Mouse (Mus musculus) hindbrain, embryonic 11.5 days (tissue): ENCODE measurements around the gene Mrm1. TPM values are rescaled to one million over a fixed set of nuclear protein-coding genes. Genes with fewer than 3 reads are reported as not detected.
A peak's percentile ranks its signal among the peaks of the same experiment; 100 is the strongest.
"Not testable (repeated sequence)": the region's sequence is repeated elsewhere in the genome, so short reads cannot be mapped to it uniquely, and the experiment has no call there.

Experiments used
- ATAC-seq: fragments of 200-750 bp; cut with Nextera tagmentation; 2 replicates; pipeline ENCODE4 v1.8.0; 2017; ENCODE audit warnings: mild to moderate bottlenecking, moderate TSS enrichment, moderate library complexity; ENCODE audit not compliant: low FRiP score
- DNase-seq: peaks from one replicate; pipeline ENCODE4 v3.0.0-alpha.2; 2015; ENCODE audit warnings: low spot score
- H3K27ac ChIP-seq: fragments of 300-500 bp; sonication (generic); 2 replicates; pipeline ENCODE4 v1.5.1; 2014; ENCODE audit warnings: mild to moderate bottlenecking, low read depth, low read length
- H3K27me3 ChIP-seq: fragments of 300-500 bp; sonication (generic); 2 replicates; pipeline ENCODE4 v1.6.1; 2014; ENCODE audit warnings: mild to moderate bottlenecking, low read length, moderate library complexity, mixed read lengths; ENCODE audit not compliant: control insufficient read depth, insufficient read depth
- H3K36me3 ChIP-seq: fragments of 300-500 bp; sonication (generic); 2 replicates; pipeline ENCODE4 v1.6.1; 2014; ENCODE audit warnings: mild to moderate bottlenecking, low read length, moderate library complexity, mixed read lengths; ENCODE audit not compliant: control insufficient read depth, insufficient read depth
- H3K4me1 ChIP-seq: fragments of 300-500 bp; sonication (generic); replicated peaks from 2 replicates; pipeline ENCODE4 v1.6.1; 2014; ENCODE audit warnings: low read length, mixed read lengths; ENCODE audit not compliant: control insufficient read depth, insufficient read depth
- H3K4me2 ChIP-seq: fragments of 300-500 bp; sonication (generic); replicated peaks from 2 replicates; pipeline ENCODE4 v1.6.1; 2014; ENCODE audit warnings: mild to moderate bottlenecking, low read depth, low read length
- H3K4me3 ChIP-seq: fragments of 300-500 bp; sonication (generic); 2 replicates; pipeline ENCODE4 v1.5.1; 2014; ENCODE audit warnings: low read depth, low read length
- H3K9ac ChIP-seq: fragments of 300-500 bp; sonication (generic); 2 replicates; pipeline ENCODE4 v1.6.1; 2014; ENCODE audit warnings: low read depth, low read length
- H3K9me3 ChIP-seq: fragments of 300-500 bp; sonication (generic); 2 replicates; pipeline ENCODE4 v1.6.1; 2016; ENCODE audit warnings: low read length; ENCODE audit not compliant: control insufficient read depth
- WGBS: fragments of 180-500 bp; shearing (Covaris S2); extraction: QIAGEN DNeasy Blood & Tissue Kit; methylation state at CpG from one replicate; pipeline ENCODE4 v1.1.7; 2014; 5-methylcytosine and 5-hydroxymethylcytosine counted together
- polyA plus RNA-seq: library from polyadenylated mRNA; unstranded; fragments of >200 nt; fragmentation: Nextera tagmentation; extraction: Ambion mirVana; gene quantifications from 2 replicates; pipeline ENCODE4 v1.2.1, GENCODE M21; 2014

Gene Mrm1
- polyA plus RNA-seq, 1 experiment from 2014 or later: 13.3 TPM

DNA sequence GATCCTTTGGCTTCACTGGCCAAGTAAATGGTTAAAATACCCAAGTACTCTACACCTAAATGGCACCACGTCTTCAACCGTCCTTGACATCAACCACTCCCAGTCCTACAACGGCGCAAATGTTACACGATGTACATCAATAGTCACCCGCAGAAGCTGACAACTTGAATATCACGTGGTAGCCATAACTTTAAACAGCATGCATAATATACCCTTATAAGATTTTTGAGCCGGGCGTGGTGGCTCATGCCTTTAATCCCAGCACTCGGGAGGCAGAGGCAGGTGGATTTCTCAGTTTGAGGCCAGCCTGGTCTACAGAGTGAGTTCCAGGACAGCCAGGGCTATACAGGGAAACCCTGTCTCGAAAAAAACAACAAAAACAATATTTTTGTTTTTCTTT is 10.2 kb upstream of the Mrm1 start:
- H3K4me1 ChIP-seq, ATAC-seq, H3K9me3 ChIP-seq, H3K36me3 ChIP-seq, H3K27me3 ChIP-seq, DNase-seq: not testable (repeated sequence)
- Histone ChIP-seq H3K4me3 (peak overlapping the region; percentile 70), H3K27ac (0 out of 2 replicates have a peak overlapping the region, but pooled peaks have one; percentile 27), H3K4me2 (peak overlapping the region; percentile 97), H3K9ac (peak overlapping the region; percentile 71)
- WGBS: 81% methylated on average over 11 of the region's 11 CpGs

DNA sequence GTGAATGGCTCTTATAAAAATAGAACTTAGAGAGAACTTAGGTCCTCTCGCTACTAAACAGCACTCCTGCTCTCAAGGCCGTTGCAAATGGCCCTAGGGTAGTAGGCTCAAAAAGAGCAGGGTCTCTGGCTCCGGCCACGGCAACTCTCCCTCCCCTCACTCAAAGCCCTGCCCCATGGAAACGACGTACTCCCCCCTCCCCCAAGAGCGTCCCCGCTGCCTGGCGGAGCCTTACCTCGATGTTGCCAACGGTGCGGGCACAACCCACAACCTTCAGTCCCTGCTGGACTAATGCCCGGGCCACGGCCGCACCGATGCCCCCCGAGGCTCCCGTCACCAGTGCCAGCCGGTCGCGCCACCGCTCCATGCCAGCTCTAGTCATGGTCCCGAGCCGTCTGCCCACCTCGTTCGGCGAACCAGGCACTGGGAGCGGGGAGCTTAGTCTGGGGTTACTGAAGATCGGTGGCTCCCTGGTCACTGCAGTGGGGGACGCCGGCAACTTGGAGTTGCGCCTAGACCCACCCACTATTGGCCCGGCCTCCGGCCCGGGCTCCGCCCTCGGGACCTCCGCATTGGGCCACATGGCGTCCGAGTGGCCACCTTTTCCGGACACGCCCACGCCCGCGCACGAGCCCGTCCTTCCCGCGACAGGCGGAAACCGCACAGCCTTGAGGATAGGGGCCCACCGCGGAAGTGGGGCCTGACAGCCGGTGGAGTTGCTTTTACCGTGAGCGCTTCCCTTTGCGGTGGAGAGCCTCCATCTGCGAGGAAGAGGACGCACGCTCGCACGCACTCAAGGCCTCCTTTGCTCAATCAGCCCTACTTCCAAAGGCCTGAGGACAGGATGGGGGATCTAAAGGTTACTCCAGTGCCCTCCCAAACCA is 9.4 kb upstream of the Mrm1 start, which contains the start of gene Dhrs11:
TSS of gene Dhrs11 (minus strand) at position 479 of the 884 bp plus-strand sequence.
- under 1% methylated on average over 61 of the region's 62 CpGs for whole genome bisulfite sequencing
- Histone ChIP-seq H3K9ac (peak within 1 kb of the TSS; percentile 71), H3K27ac (0 out of 2 replicates have a peak within 1 kb of the TSS, but pooled peaks have one; percentile 27), H3K4me2 (peak within 1 kb of the TSS; percentile 97), H3K9me3 (no peaks in the 10 kb centered on the region), H3K4me3 (peak within 1 kb of the TSS; percentile 70), H3K27me3 (no peaks in the 10 kb centered on the region), H3K4me1 (0 out of 2 replicates have a peak, but pooled peaks cover 3% of the 10 kb centered on the region), H3K36me3 (no peaks in the 10 kb centered on the region)
- ATAC-seq (peak; percentile 93), DNase-seq (peak; percentile 85)

DNA sequence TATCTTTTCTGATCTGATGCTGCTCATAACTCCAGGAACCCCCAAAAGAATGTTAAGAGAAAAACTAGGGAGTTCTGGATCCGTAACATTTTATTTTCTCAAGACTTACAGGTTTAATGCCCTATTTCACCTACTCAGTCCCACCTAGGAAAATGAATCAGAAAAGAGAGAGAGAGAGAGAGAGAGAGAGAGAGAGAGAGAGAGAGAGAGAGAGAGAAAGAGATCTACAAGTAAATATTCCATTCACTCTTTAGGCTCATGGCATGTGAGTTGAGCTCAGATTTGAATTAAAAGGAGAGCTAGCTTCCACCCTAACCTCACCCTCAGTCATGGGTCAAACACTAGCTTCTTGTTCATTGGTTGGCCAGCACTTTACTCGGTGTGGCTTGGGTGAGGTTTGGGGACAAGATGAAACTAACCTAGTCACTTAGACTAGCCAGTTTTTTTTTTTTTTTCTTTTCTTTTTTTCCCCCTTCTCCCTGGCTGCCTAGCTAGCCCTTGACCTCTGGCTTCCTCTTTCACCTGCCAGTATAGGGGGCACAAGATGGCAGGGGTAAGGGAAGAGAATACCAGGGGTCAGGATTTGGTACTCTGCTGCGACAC is 8.7 kb upstream of the Mrm1 start:
- no peaks in the 10 kb centered on the region for H3K36me3 ChIP-seq
- peak overlapping the region; percentile 97 for H3K4me2 ChIP-seq
- H3K9ac ChIP-seq: peak overlapping the region; percentile 71; the same call in 1 of the 2 replicates
- no peak overlapping the region for H3K27ac ChIP-seq
- 0 out of 2 replicates have a peak, but pooled peaks cover 3% of the 10 kb centered on the region for H3K4me1 ChIP-seq
- H3K9me3 ChIP-seq: no peaks in the 10 kb centered on the region
- no peak for ATAC-seq
- peak overlapping the region; percentile 70 for H3K4me3 ChIP-seq
- WGBS: 42% methylated on average over 3 of the region's 3 CpGs
- H3K27me3 ChIP-seq: no peaks in the 10 kb centered on the region
- no peak for DNase-seq

DNA sequence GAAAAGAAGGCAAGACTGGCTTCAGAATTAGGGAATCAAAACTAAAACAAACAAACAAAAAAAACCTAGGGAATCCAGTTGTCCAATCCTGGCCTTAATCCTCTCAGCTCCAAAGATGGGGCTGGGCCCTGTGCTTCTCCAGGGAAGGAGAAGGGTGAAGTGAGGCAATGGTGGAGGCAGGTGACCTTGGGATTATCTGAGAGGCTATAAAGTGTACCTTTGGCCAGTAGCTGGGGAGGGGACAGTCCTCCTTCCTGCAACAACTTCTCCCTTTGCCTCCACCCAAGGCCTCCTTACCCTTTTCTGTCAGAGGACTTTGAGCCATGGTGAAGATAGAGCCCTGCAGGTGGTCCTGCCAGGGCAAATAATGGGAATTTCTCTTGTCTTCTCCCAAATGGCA is 8.2 kb upstream of the Mrm1 start:
- H3K9me3 ChIP-seq: no peaks in the 10 kb centered on the region
- H3K27me3 ChIP-seq: no peaks in the 10 kb centered on the region
- no peaks in the 10 kb centered on the region for H3K36me3 ChIP-seq
- H3K4me3 ChIP-seq: no peak overlapping the region
- H3K4me1 ChIP-seq: 0 out of 2 replicates have a peak, but pooled peaks cover 3% of the 10 kb centered on the region
- no peak overlapping the region for H3K27ac ChIP-seq
- no peak overlapping the region for H3K9ac ChIP-seq
- no peak overlapping the region for H3K4me2 ChIP-seq
- ATAC-seq (no peak), DNase-seq (no peak)

DNA sequence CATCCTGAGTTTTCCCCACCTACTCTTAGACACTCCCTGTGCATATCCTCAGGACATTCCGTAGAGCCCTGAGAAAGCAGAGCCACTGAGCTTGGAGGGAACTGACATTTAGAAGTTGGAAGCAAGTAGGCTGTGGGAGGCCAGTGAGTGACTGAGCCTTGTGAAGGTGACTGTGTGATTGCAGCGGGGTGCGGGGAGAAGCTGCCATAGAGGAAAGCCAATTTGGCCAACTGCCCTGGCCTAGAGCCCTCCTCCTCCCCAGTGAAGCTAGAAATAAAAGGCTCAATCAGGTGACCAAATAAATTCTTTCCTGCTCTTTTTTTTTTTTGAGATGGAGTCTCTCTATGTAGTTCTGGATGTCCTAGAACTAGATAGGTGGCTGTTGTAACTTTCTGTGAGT is 6.9 kb upstream of the Mrm1 start:
- Histone ChIP-seq H3K4me1 (0 out of 2 replicates have a peak, but pooled peaks cover 3% of the 10 kb centered on the region), H3K27ac (no peak overlapping the region), H3K27me3 (no peaks in the 10 kb centered on the region), H3K4me3 (no peak overlapping the region), H3K4me2 (no peak overlapping the region), H3K9ac (no peak overlapping the region), H3K9me3 (no peaks in the 10 kb centered on the region), H3K36me3 (no peaks in the 10 kb centered on the region)
- ATAC-seq (no peak), DNase-seq (no peak)
- 80% methylated on average over 3 of the region's 3 CpGs for WGBS

DNA sequence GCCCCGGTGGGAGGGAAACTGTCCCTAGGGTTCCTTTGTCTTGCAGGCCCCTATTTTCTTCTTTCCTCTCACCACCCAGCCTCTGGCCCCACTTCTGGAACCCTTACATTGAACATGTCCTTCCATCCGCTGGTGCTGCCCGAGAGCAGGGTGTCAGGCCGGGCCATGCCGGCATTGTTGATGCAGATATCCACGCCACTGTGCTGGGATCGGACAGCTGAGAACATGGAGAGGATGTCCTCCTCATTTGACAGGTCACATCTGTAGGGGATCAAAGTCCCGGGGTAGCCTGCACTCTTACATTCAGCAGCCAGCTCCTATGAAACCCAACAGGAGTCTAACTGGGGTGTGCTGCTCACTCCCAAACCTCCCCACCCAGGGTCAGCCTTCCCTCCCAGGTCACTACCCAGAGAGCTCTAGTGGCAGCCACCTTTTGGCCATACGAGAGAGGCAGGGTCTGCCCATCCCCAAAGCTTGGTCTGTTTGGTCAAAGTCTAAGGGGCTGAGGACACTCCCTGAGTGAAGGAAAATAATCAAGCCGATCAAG is 6.0 kb upstream of the Mrm1 start:
- Histone ChIP-seq H3K27ac (no peak overlapping the region), H3K36me3 (no peaks in the 10 kb centered on the region), H3K9ac (no peak overlapping the region), H3K9me3 (no peaks in the 10 kb centered on the region), H3K27me3 (no peaks in the 10 kb centered on the region), H3K4me2 (no peak overlapping the region), H3K4me1 (0 out of 2 replicates have a peak, but pooled peaks cover 3% of the 10 kb centered on the region), H3K4me3 (no peak overlapping the region)
- ATAC-seq: no peak
- 87% methylated on average over 10 of the region's 10 CpGs for WGBS
- no peak for DNase-seq

DNA sequence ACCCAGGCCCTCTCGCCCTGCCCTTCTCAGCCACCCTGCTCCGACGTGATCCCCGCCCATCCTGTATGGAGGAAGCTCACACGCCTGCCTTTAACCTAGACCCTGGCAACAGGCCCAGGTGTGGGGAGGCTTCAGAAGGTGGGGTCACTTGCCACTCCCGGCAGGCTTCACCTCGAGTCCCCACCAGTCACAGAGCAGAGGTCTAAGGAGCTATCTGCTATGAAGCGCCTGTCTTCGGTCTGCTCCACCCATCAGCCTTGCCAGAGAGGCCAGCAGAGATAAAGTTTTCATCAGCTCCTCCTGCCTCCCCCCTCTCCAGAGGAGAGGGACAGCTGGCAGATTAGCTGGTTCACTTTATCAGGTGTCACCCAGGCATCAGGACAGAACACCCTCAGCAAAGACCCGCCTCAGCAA is 4.2 kb upstream of the Mrm1 start:
- H3K36me3 ChIP-seq: no peaks in the 10 kb centered on the region
- DNase-seq: no peak
- H3K27ac ChIP-seq: no peak overlapping the region
- no peak overlapping the region for H3K4me3 ChIP-seq
- ATAC-seq: no peak
- 0 out of 2 replicates have a peak, but pooled peaks cover 3% of the 10 kb centered on the region for H3K4me1 ChIP-seq
- 73% methylated on average over 10 of the region's 10 CpGs for WGBS
- H3K4me2 ChIP-seq: no peak overlapping the region
- no peaks in the 10 kb centered on the region for H3K27me3 ChIP-seq
- H3K9ac ChIP-seq: no peak overlapping the region
- no peaks in the 10 kb centered on the region for H3K9me3 ChIP-seq

DNA sequence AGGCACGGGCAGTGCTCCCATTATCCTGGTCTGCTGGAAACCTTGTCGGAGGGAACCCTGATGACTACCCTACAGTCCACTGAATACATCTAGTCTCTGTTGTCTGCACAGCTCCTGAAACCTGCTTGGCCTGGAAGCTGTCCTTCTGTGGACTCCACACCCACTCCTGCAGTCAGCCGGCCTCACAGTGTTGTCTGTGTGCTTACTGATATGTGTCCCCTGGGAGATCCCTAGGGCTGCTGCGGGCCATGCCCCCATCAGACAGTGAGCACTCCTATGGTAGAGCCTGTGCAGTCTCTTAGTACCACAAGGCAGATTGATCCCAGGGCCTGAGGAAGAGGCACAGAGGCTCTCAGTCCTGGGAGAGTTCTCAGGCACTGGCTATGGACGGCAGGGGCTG is 3.2 kb upstream of the Mrm1 start:
- DNase-seq: no peak

More for the DNA sequence above, 3.2 kb upstream of the Mrm1 start:
- WGBS: 78% methylated on average over 5 of the region's 5 CpGs
- H3K4me3 ChIP-seq: no peak overlapping the region
- no peak for ATAC-seq
- H3K27me3 ChIP-seq: no peaks in the 10 kb centered on the region
- no peaks in the 10 kb centered on the region for H3K4me1 ChIP-seq
- no peak overlapping the region for H3K4me2 ChIP-seq
- H3K36me3 ChIP-seq: no peaks in the 10 kb centered on the region
- no peaks in the 10 kb centered on the region for H3K9me3 ChIP-seq
- H3K27ac ChIP-seq: no peak overlapping the region
- no peak overlapping the region for H3K9ac ChIP-seq
